Mouse (Mus musculus) heart, embryonic 13.5 days (tissue): ENCODE results near the gene Pcbp4. TPM values are rescaled to one million over a fixed set of nuclear protein-coding genes. Genes with fewer than 3 reads are reported as not detected.
A peak's percentile ranks its signal among the peaks of the same experiment; 100 is the strongest.

Experiments used
- ATAC-seq: fragments of 200-750 bp; cut with Nextera tagmentation; 2 replicates; pipeline ENCODE4 v1.8.0; 2017; ENCODE audit warnings: moderate TSS enrichment; ENCODE audit not compliant: insufficient number of reproducible peaks, low FRiP score, low TSS enrichment; ENCODE audit errors: extremely low read depth
- H3K27ac ChIP-seq: fragments of 300-500 bp; sonication (generic); replicated peaks from 2 replicates; pipeline ENCODE4 v1.5.1; 2015; ENCODE audit warnings: moderate library complexity, mild to moderate bottlenecking, inconsistent platforms
- H3K27me3 ChIP-seq: fragments of 300-500 bp; sonication (generic); replicated peaks from 2 replicates; pipeline ENCODE4 v1.6.1; 2015; ENCODE audit warnings: mild to moderate bottlenecking, inconsistent platforms
- H3K36me3 ChIP-seq: fragments of 300-500 bp; sonication (generic); 2 replicates; pipeline ENCODE4 v1.6.1; 2015; ENCODE audit warnings: mild to moderate bottlenecking, inconsistent platforms
- H3K4me1 ChIP-seq: fragments of 300-500 bp; sonication (generic); 2 replicates; pipeline ENCODE4 v1.6.1; 2015; ENCODE audit warnings: inconsistent platforms
- H3K4me2 ChIP-seq: fragments of 300-500 bp; sonication (generic); 2 replicates; pipeline ENCODE4 v1.6.1; 2015; ENCODE audit warnings: inconsistent platforms, mild to moderate bottlenecking, moderate library complexity
- H3K4me3 ChIP-seq: fragments of 300-500 bp; sonication (generic); 2 replicates; pipeline ENCODE4 v1.5.1; 2015; ENCODE audit warnings: moderate library complexity, mild to moderate bottlenecking, inconsistent platforms
- H3K9ac ChIP-seq: fragments of 300-500 bp; sonication (generic); 2 replicates; pipeline ENCODE4 v1.6.1; 2015; ENCODE audit warnings: inconsistent platforms, mild to moderate bottlenecking, moderate library complexity
- H3K9me3 ChIP-seq: fragments of 300-500 bp; sonication (generic); 2 replicates; pipeline ENCODE4 v1.6.1; 2016; ENCODE audit warnings: inconsistent platforms
- WGBS: fragments of 180-500 bp; shearing (Covaris S2); methylation state at CpG from one replicate; pipeline ENCODE4 v1.1.7; 2015; ENCODE audit warnings: mixed read lengths; 5-methylcytosine and 5-hydroxymethylcytosine counted together
- polyA plus RNA-seq: library from polyadenylated mRNA; unstranded; fragments of >200 nt; fragmentation: Nextera tagmentation; extraction: Ambion mirVana; gene quantifications from 2 replicates; pipeline ENCODE4 v1.2.1, GENCODE M21; 2015

Gene Pcbp4
- polyA plus RNA-seq, 1 experiment from 2014 or later: 82.0 TPM

GRCm38 (mm10) chr9:106417841-106418625 is 35.1 kb upstream of the Pcbp4 start:
- peak overlapping the region; percentile 44 for H3K4me3 ChIP-seq
- ATAC-seq: peak; percentile 45
- no peaks in the 10 kb centered on the region for H3K9me3 ChIP-seq
- H3K4me1 ChIP-seq: peaks cover 44% of the 10 kb centered on the region
- H3K9ac ChIP-seq: peak overlapping the region; percentile 78
- no peaks in the 10 kb centered on the region for H3K36me3 ChIP-seq
- peak overlapping the region; percentile 74 for H3K27ac ChIP-seq
- peak overlapping the region; percentile 76 for H3K4me2 ChIP-seq
- H3K27me3 ChIP-seq: peaks cover 5% of the 10 kb centered on the region
- WGBS: 14% methylated on average over 29 of the region's 29 CpGs

GRCm38 (mm10) chr9:106420608-106421007 is 32.5 kb upstream of the Pcbp4 start:
- no peaks in the 10 kb centered on the region for H3K36me3 ChIP-seq
- peaks cover 8% of the 10 kb centered on the region for H3K27me3 ChIP-seq
- 7% methylated on average over 2 of the region's 2 CpGs for WGBS
- no peak overlapping the region for H3K4me3 ChIP-seq
- no peaks in the 10 kb centered on the region for H3K9me3 ChIP-seq
- peak overlapping the region; percentile 33; the same call in 1 of the 2 replicates for H3K9ac ChIP-seq
- no peak for ATAC-seq
- no peak overlapping the region for H3K4me2 ChIP-seq
- H3K27ac ChIP-seq: no peak overlapping the region
- peaks cover 44% of the 10 kb centered on the region for H3K4me1 ChIP-seq

- no peak for ATAC-seq
- Histone ChIP-seq H3K36me3 (no peaks in the 10 kb centered on the region), H3K4me3 (peak overlapping the region; percentile 23), H3K27ac (no peak overlapping the region), H3K9ac (peak overlapping the region; percentile 44; the same call in 1 of the 2 replicates), H3K4me1 (peaks cover 43% of the 10 kb centered on the region), H3K9me3 (no peaks in the 10 kb centered on the region), H3K27me3 (peaks cover 8% of the 10 kb centered on the region), H3K4me2 (peak overlapping the region; percentile 57)
- 21% methylated on average over 18 of the region's 18 CpGs for WGBS
Measured at GRCm38 (mm10) chr9:106421033-106421864, 31.8 kb upstream of the Pcbp4 start.

GRCm38 (mm10) chr9:106421865-106422160 is 31.3 kb upstream of the Pcbp4 start:
- Histone ChIP-seq H3K36me3 (no peaks in the 10 kb centered on the region), H3K4me2 (peak overlapping the region; percentile 57), H3K27ac (no peak overlapping the region), H3K9me3 (no peaks in the 10 kb centered on the region), H3K4me3 (peak overlapping the region; percentile 23), H3K9ac (peak overlapping the region; percentile 44; the same call in 1 of the 2 replicates), H3K4me1 (peaks cover 39% of the 10 kb centered on the region), H3K27me3 (peaks cover 8% of the 10 kb centered on the region)
- ATAC-seq: 0 out of 2 replicates have a peak, but pooled peaks have one; percentile 9
- 0% methylated on average over 3 of the region's 3 CpGs for WGBS

GRCm38 (mm10) chr9:106428719-106429220 is 24.3 kb upstream of the Pcbp4 start:
- peak overlapping the region; percentile 99 for H3K27ac ChIP-seq
- WGBS: 17% methylated on average over 11 of the region's 11 CpGs
- peak overlapping the region; percentile 93 for H3K4me3 ChIP-seq
- peak overlapping the region; percentile 86 for H3K9ac ChIP-seq
- H3K27me3 ChIP-seq: no peaks in the 10 kb centered on the region
- H3K9me3 ChIP-seq: no peaks in the 10 kb centered on the region
- peak overlapping the region; percentile 81 for H3K4me2 ChIP-seq
- peaks cover 35% of the 10 kb centered on the region for H3K36me3 ChIP-seq
- peaks cover 25% of the 10 kb centered on the region for H3K4me1 ChIP-seq
- ATAC-seq: peak; percentile 15; the same call in 1 of the 2 replicates

- under 1% methylated on average over 55 of the region's 55 CpGs for WGBS
- Histone ChIP-seq H3K4me2 (peak within 1 kb of the TSS; percentile 81), H3K27ac (peak within 1 kb of the TSS; percentile 99), H3K4me1 (peaks cover 25% of the 10 kb centered on the region), H3K9me3 (no peaks in the 10 kb centered on the region), H3K4me3 (peak within 1 kb of the TSS; percentile 93), H3K36me3 (peaks cover 38% of the 10 kb centered on the region), H3K27me3 (no peaks in the 10 kb centered on the region), H3K9ac (peak within 1 kb of the TSS; percentile 100)
- ATAC-seq: peak; percentile 87
Measured at GRCm38 (mm10) chr9:106429221-106430014, 23.7 kb upstream of the Pcbp4 start, which contains the start of gene Rpl29. Gene Rpl29 (plus strand): TSS chr9:106429454.

- WGBS: 2% methylated on average over 4 of the region's 4 CpGs
- Histone ChIP-seq H3K27me3 (no peaks in the 10 kb centered on the region), H3K9me3 (no peaks in the 10 kb centered on the region), H3K4me1 (peaks cover 25% of the 10 kb centered on the region), H3K27ac (peak overlapping the region; percentile 99), H3K9ac (peak overlapping the region; percentile 100), H3K4me3 (peak overlapping the region; percentile 93), H3K4me2 (peak overlapping the region; percentile 81), H3K36me3 (peaks cover 43% of the 10 kb centered on the region)
- no peak for ATAC-seq
Measured at GRCm38 (mm10) chr9:106430015-106430264, 23.2 kb upstream of the Pcbp4 start.

GRCm38 (mm10) chr9:106433389-106433788 is 19.7 kb upstream of the Pcbp4 start:
- H3K27ac ChIP-seq: no peak overlapping the region
- H3K36me3 ChIP-seq: peaks cover 44% of the 10 kb centered on the region
- 0 out of 2 replicates have a peak overlapping the region, but pooled peaks have one; percentile 7 for H3K9ac ChIP-seq
- peaks cover 39% of the 10 kb centered on the region for H3K4me1 ChIP-seq
- no peaks in the 10 kb centered on the region for H3K9me3 ChIP-seq
- H3K4me2 ChIP-seq: no peak overlapping the region
- WGBS: 67% methylated on average over 7 of the region's 7 CpGs
- no peak for ATAC-seq
- no peaks in the 10 kb centered on the region for H3K27me3 ChIP-seq
- H3K4me3 ChIP-seq: no peak overlapping the region

- Histone ChIP-seq H3K4me1 (peaks cover 33% of the 10 kb centered on the region), H3K27ac (no peak overlapping the region), H3K4me3 (no peak overlapping the region), H3K36me3 (peaks cover 31% of the 10 kb centered on the region), H3K4me2 (0 out of 2 replicates have a peak overlapping the region, but pooled peaks have one; percentile 78), H3K9ac (peak overlapping the region; percentile 76), H3K9me3 (no peaks in the 10 kb centered on the region), H3K27me3 (no peaks in the 10 kb centered on the region)
- 77% methylated on average over 9 of the region's 9 CpGs for WGBS
- ATAC-seq: no peak
Measured at GRCm38 (mm10) chr9:106436566-106436965, 16.5 kb upstream of the Pcbp4 start.

- no peak for ATAC-seq
- H3K27ac ChIP-seq: no peak overlapping the region
- no peak overlapping the region for H3K4me2 ChIP-seq
- H3K27me3 ChIP-seq: no peaks in the 10 kb centered on the region
- 75% methylated on average over 5 of the region's 5 CpGs for WGBS
- H3K36me3 ChIP-seq: no peaks in the 10 kb centered on the region; the same call in 1 of the 2 replicates
- H3K4me3 ChIP-seq: no peak overlapping the region
- no peaks in the 10 kb centered on the region for H3K9me3 ChIP-seq
- H3K4me1 ChIP-seq: peaks cover 23% of the 10 kb centered on the region
- no peak overlapping the region for H3K9ac ChIP-seq
Measured at GRCm38 (mm10) chr9:106442680-106443079, 10.4 kb upstream of the Pcbp4 start.

GRCm38 (mm10) chr9:106444836-106445235 is 8.3 kb upstream of the Pcbp4 start:
- Histone ChIP-seq H3K9me3 (no peaks in the 10 kb centered on the region), H3K27ac (no peak overlapping the region), H3K4me1 (peaks cover 31% of the 10 kb centered on the region), H3K4me2 (no peak overlapping the region), H3K27me3 (no peaks in the 10 kb centered on the region), H3K36me3 (no peaks in the 10 kb centered on the region; the same call in 1 of the 2 replicates), H3K4me3 (no peak overlapping the region), H3K9ac (no peak overlapping the region)
- ATAC-seq: no peak
- 75% methylated on average over 4 of the region's 4 CpGs for WGBS
